35 mouse cellular contexts compared by ENCODE assay signal in the genomic region with DNA sequence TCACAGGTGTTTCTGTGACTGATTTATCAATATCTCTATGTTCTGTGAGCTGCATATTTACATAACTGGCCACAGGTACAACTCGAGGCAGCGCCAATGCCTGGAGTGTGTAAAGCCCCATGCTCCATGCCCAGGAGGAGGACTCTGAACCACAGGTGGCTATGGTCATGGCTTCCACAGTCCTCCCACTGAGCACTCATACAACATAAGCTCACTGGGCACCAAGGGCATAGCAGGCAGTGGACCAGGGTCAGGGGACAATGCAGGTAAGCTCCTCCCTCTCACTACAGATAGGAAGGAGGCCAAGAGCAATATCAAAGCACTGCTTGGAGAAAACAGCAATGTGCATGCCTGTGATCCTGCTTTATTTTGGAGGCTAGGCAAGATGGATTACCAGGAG. TPM values are rescaled to one million over a fixed set of nuclear protein-coding genes. Genes with fewer than 3 reads are reported as not detected.
"Had no signal": no experiment of that assay in that cellular context is flagged by ENCODE, and none has a peak within 500 bp of the region (broad histone marks: within the 10 kb centered on the region; RNA-seq: fewer than 3 reads in every experiment).

No protein-coding gene starts in this region.

- H3K4me2 ChIP-seq: heart, embryonic 11.5 days; heart, embryonic 12.5 days; heart, embryonic 13.5 days; heart, embryonic 15.5 days; hindbrain, embryonic 12.5 days; hindbrain, embryonic 13.5 days; hindbrain, embryonic 14.5 days; hindbrain, embryonic 15.5 days; intestine, embryonic 15.5 days; kidney, embryonic 15.5 days had no signal

- H3K27ac ChIP-seq: heart, embryonic 10.5 days; heart, embryonic 13.5 days; heart, embryonic 15.5 days; hindbrain, embryonic 10.5 days; hindbrain, embryonic 12.5 days; hindbrain, embryonic 13.5 days; hindbrain, embryonic 14.5 days; hindbrain, embryonic 15.5 days; hindbrain, postnatal 0 days; intestine, embryonic 15.5 days; kidney, embryonic 15.5 days; kidney, postnatal 0 days; layer of hippocampus, adult 2 months had no signal

- H3K27me3 ChIP-seq: heart, embryonic 12.5 days; heart, embryonic 13.5 days; heart, embryonic 15.5 days; hindbrain, embryonic 12.5 days; hindbrain, embryonic 13.5 days; hindbrain, embryonic 15.5 days; intestine, embryonic 15.5 days; kidney, embryonic 15.5 days had no signal

- DNase-seq: heart, postnatal 10 days; heart, postnatal 14 days; heart, postnatal 36 days; heart, postnatal 4 days; kidney, adult 11 months; kidney, adult 18-20 months; kidney, adult 2 months; kidney, adult 8-10 months; kidney, adult 9 months; kidney, postnatal 10 days; kidney, postnatal 14 days; kidney, postnatal 36 days; kidney, postnatal 4 days; layer of hippocampus, adult 9-11 months; layer of hippocampus, postnatal 36 days had no signal

- H3K4me3 ChIP-seq: heart, embryonic 10.5 days; heart, embryonic 12.5 days; heart, embryonic 13.5 days; heart, embryonic 15.5 days; hindbrain, embryonic 10.5 days; hindbrain, embryonic 12.5 days; hindbrain, embryonic 13.5 days; hindbrain, embryonic 15.5 days; intestine, embryonic 15.5 days; kidney, embryonic 15.5 days; layer of hippocampus, adult 2 months had no signal

- H3K4me1 ChIP-seq: heart, embryonic 10.5 days; heart, embryonic 12.5 days; heart, embryonic 13.5 days; heart, embryonic 15.5 days; hindbrain, embryonic 12.5 days; hindbrain, embryonic 13.5 days; hindbrain, embryonic 15.5 days; intestine, embryonic 15.5 days; kidney, embryonic 15.5 days had no signal

- H3K9ac ChIP-seq: heart, embryonic 12.5 days; heart, embryonic 13.5 days; heart, embryonic 15.5 days; hindbrain, embryonic 12.5 days; hindbrain, embryonic 13.5 days; hindbrain, embryonic 14.5 days; hindbrain, embryonic 15.5 days; intestine, embryonic 15.5 days; kidney, embryonic 15.5 days had no signal

- H3K9me3 ChIP-seq: heart, embryonic 10.5 days; heart, embryonic 12.5 days; heart, embryonic 13.5 days; heart, embryonic 15.5 days; hindbrain, embryonic 10.5 days; hindbrain, embryonic 12.5 days; hindbrain, embryonic 13.5 days; hindbrain, embryonic 15.5 days; intestine, embryonic 15.5 days; kidney, embryonic 15.5 days had no signal

- ATAC-seq: hindbrain, embryonic 16.5 days; hindbrain, postnatal 0 days; inflammation-experienced regulatory T-cells, adult 6 months; intestine, embryonic 15.5 days; intestine, embryonic 16.5 days; intestine, postnatal 0 days had no signal

RNA-seq across cellular contexts. Expression of a gene that starts 38.3 kb away (rescaled TPM):
- total RNA-seq: hematopoietic stem cell, adult 5-6 weeks had no signal
